Mouse (Mus musculus) E14TG2a.4 (cell line): ENCODE data around the gene Ano8.

Experiments
- H3K27me3 ChIP-seq: 2 replicates; pipeline ENCODE4 v1.6.1; 2014; ENCODE audit warnings: low read length, control low read depth; ENCODE audit not compliant: insufficient read depth
- H3K36me3 ChIP-seq: 2 replicates; pipeline ENCODE4 v1.6.1; 2014; ENCODE audit warnings: low read length, control low read depth; ENCODE audit not compliant: insufficient read depth
- H3K4me1 ChIP-seq: replicated peaks from 2 replicates; pipeline ENCODE4 v1.6.1; 2014; ENCODE audit warnings: low read depth, low read length, control low read depth
- H3K4me3 ChIP-seq: replicated peaks from 2 replicates; pipeline ENCODE4 v1.5.1; 2014; ENCODE audit warnings: mild to moderate bottlenecking, low read length
- H3K9me3 ChIP-seq: 2 replicates; pipeline ENCODE4 v1.6.1; 2014; ENCODE audit warnings: low read length, control low read depth
- CTCF ChIP-seq: conservative IDR thresholded peaks from 2 replicates; pipeline ENCODE4 v1.5.1; 2014; ENCODE audit warnings: low read length
- NANOG ChIP-seq: IDR thresholded peaks from 2 replicates; pipeline ENCODE4 v1.6.1; 2014; ENCODE audit warnings: borderline replicate concordance, low read length, mixed read lengths
- POU5F1 ChIP-seq: IDR thresholded peaks from 2 replicates; pipeline ENCODE4 v1.6.1; 2014; ENCODE audit warnings: low read length, borderline replicate concordance

Gene Ano8

GRCm38 (mm10) chr8:71469411-71469810 is 16.4 kb downstream of the Ano8 start:
- no peaks in the 10 kb centered on the region for H3K9me3 ChIP-seq
- peaks cover 55% of the 10 kb centered on the region for H3K4me1 ChIP-seq
- H3K27me3 ChIP-seq, result no peaks in the 10 kb centered on the region
- peak overlapping the region; percentile 89 for H3K4me3 ChIP-seq
- TF ChIP-seq CTCF, result no peak
- TF ChIP-seq NANOG, result no peak
- TF ChIP-seq POU5F1, result no peak
- H3K36me3 ChIP-seq, result peaks cover 67% of the 10 kb centered on the region

DNA sequence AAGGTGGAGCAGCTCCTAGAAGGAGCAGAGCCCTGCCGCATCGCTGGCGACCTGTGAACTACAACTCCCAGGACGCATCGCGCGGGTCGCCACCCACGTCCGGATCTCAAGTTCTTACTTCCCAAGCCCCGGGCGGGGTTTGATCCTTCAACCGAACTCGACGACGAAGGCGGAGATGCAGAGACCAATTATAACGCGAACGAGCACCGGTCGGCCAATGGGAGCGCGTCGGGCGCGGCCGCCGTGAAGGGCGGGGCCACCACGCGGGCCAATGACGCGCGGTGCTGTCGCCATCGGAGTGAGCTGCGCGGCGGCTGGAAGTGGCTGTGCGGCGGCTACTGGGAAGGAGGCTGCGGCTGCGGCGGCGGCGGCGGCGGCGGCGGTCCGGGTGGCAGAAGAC is 16.8 kb downstream of the Ano8 start, which contains the start of gene Dda1:
TSS of gene Dda1 (plus strand) at position 284 of the 400 bp plus-strand sequence.
- Histone ChIP-seq H3K27me3 (no peaks in the 10 kb centered on the region), H3K9me3 (no peaks in the 10 kb centered on the region), H3K4me1 (peaks cover 55% of the 10 kb centered on the region), H3K36me3 (peaks cover 62% of the 10 kb centered on the region), H3K4me3 (peak within 1 kb of the TSS; percentile 89)
- TF ChIP-seq CTCF, result no peak
- TF ChIP-seq NANOG, result no peak
- no peak for TF ChIP-seq POU5F1

DNA sequence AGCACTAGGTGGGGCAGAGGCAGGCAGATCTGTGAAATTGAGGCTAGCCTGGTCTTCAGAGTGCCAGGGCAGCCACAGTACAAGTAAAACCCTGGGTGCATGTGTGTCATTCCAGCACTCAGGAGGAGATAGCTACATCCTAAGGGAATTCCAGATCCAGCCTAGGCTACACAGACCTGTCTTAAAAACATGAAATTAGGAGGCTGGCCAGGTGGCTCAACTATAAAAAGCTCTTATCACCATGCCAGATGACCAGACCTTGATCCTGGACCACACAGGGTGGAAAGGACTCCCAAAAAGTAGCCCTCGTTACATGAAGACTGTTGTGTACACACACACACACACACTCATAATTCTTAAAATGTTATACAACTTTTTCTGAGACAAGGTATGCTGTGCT is 17.8 kb downstream of the Ano8 start:
- Histone ChIP-seq H3K4me3 (no peak overlapping the region), H3K36me3 (peaks cover 53% of the 10 kb centered on the region), H3K9me3 (no peaks in the 10 kb centered on the region), H3K4me1 (peaks cover 57% of the 10 kb centered on the region), H3K27me3 (peaks cover 2% of the 10 kb centered on the region)
- TF ChIP-seq NANOG, result no peak
- TF ChIP-seq POU5F1, result no peak
- no peak for TF ChIP-seq CTCF

DNA sequence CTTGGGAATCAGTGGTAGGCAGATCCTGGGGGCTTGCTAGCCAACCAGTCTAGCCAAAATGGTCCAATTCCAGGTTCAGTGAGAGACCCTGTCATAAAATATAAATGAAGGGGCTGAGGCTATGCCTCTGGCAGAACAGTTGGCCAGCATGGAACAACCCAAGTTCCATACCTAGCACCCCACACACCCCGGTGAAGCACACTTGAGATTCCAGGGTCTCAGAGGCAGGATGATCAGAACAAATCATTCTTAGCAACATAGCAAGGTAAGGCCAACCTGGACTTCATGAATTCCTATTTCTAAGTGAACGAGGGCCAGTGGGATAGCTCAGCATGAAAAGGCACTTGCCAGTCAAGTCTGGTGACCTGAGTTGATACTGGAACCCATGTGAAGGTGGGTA is 18.6 kb downstream of the Ano8 start:
- peaks cover 61% of the 10 kb centered on the region for H3K4me1 ChIP-seq
- peaks cover 45% of the 10 kb centered on the region for H3K36me3 ChIP-seq
- no peak overlapping the region for H3K4me3 ChIP-seq
- TF ChIP-seq NANOG (no peak), POU5F1 (no peak), CTCF (no peak)
- peaks cover 10% of the 10 kb centered on the region for H3K27me3 ChIP-seq
- H3K9me3 ChIP-seq, result no peaks in the 10 kb centered on the region

DNA sequence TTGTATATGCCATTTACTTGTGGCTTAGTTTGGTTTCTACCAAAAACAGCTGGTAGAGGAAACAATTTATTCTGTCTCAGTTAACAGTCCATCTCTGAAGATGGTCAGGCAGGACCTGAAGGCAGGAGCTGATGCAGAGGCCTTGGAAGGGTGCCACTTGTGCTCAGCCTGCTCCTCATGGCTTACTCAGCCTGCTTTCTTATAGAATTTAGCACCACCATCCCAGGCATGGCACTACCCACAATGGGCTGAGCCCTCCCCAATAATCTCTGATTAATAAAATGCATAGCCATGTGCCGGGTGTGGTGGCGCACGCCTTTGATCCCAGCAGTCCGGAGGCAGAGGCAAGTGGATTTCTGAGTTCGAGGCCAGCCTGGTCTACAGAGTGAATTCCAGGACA is 19.6 kb downstream of the Ano8 start:
- TF ChIP-seq NANOG (no peak), POU5F1 (no peak), CTCF (no peak)
- H3K9me3 ChIP-seq, result no peaks in the 10 kb centered on the region
- peaks cover 20% of the 10 kb centered on the region for H3K27me3 ChIP-seq
- H3K4me1 ChIP-seq, result peaks cover 59% of the 10 kb centered on the region
- 0 out of 2 replicates have a peak overlapping the region, but pooled peaks have one; percentile 90 for H3K4me3 ChIP-seq
- peaks cover 35% of the 10 kb centered on the region for H3K36me3 ChIP-seq

GRCm38 (mm10) chr8:71465733-71466132 is 20.0 kb downstream of the Ano8 start:
- Histone ChIP-seq H3K27me3 (peaks cover 25% of the 10 kb centered on the region), H3K4me1 (peaks cover 59% of the 10 kb centered on the region), H3K4me3 (peak overlapping the region; percentile 90), H3K9me3 (no peaks in the 10 kb centered on the region), H3K36me3 (peaks cover 30% of the 10 kb centered on the region)
- TF ChIP-seq POU5F1 (no peak), NANOG (no peak), CTCF (no peak)

DNA sequence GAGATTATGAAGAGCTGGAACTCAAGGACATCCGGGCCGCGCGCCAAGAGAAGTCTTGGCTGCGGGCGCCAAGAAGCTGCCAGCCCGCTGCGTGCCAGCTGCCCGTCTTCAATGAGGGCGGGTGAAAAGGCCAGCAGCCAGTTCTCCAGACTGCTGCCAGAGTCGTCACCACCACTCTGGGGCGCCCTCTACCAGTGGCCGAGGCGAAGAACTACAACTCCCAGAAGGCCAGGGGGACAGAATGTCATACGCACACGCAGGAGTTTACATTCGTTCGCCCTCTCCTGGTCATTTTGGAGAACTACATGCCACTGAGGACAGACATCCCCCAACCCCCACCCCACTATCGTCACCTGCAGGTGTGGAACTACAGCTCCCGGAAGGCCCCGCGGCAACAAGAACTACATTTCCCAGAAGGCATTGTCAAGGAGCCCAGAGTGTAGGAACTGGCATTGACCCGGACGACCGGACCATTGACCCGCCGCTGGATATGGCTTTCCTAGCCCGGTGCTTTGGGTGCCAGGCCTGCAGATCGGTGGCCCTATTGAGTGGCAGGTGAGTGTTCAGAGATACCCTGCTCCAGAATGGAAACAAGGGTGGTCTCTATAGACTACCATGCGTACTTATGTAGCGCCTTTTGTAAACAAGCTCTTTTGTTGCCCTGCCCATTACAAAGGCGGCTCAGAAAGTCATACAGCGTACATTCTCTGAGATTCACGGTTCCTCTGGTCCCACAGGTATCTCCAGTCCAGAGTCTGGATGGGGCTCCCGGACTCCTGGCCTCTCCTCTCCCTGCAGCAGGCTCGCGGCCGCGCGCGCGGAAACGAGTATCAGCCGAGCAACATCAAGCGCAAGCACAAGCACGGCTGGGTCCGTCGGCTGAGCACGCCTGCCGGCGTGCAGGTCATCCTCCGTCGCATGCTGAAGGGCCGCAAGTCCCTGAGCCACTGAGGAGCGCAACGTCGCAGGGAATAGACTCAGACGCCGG is 21.0 kb downstream of the Ano8 start, which contains the start of gene Mrpl34:
TSS of gene Mrpl34 (plus strand) at position 447 of the 988 bp plus-strand sequence.
- TF ChIP-seq NANOG (no peak), POU5F1 (no peak), CTCF (peak; percentile 93)
- Histone ChIP-seq H3K9me3 (no peaks in the 10 kb centered on the region), H3K36me3 (peaks cover 21% of the 10 kb centered on the region), H3K4me1 (peaks cover 54% of the 10 kb centered on the region), H3K4me3 (peak within 1 kb of the TSS; percentile 90), H3K27me3 (peaks cover 33% of the 10 kb centered on the region)

DNA sequence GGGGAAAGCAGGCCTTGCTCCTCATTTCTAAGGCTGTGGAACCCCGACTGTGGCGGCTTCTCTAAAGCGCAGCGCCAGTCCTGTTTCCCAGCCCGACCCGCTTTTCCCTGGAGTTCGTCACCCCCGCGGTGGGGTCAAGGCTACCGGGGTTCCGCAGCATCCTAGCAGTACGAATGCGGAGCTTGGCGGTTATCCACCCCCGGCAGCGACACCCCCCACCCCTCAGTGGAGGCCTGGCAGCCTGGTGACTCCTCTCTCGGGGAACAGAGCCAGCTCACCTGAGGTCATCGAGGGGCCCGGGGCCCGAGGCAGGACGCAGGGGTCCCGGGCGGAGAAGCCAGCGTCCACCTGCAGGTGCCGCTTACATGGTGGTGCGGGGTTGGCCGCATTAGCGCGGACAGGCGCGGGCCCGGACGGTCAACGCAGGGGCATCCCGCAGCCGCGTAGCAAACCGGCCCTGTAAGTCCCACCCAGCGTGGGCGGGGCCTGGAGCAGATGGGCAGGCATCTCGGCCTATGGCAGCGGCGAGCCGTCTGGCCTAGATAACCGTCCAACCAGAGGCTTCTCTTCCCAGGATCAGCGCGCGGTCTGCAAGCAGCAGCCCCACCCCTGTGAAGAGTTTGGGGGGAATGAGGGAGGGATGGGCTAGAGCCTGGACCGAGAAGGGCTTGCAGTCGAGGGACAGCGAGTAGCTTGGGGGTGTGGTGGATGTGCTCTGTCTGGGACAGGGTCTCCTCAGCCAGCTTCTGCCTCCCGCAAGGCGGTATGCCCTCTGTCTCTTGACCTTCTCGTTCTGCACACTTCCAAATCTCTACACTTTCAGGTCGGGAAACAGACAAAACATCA is 22.4 kb downstream of the Ano8 start, which contains the start of gene Abhd8:
TSS of gene Abhd8 (minus strand) at position 468 of the 846 bp plus-strand sequence.
- TF ChIP-seq CTCF (no peak), NANOG (no peak), POU5F1 (no peak)
- H3K9me3 ChIP-seq, result no peaks in the 10 kb centered on the region
- H3K27me3 ChIP-seq, result peaks cover 41% of the 10 kb centered on the region
- H3K4me1 ChIP-seq, result peaks cover 50% of the 10 kb centered on the region
- H3K4me3 ChIP-seq, result peak within 1 kb of the TSS; percentile 85
- peaks cover 21% of the 10 kb centered on the region for H3K36me3 ChIP-seq
